In genomic region chr14:122467926-122468841, GRCm38 (mm10) we compare ENCODE assay signal across 11 mouse cellular contexts. TPM values are rescaled to one million over a fixed set of nuclear protein-coding genes. Genes with fewer than 3 reads are reported as not detected.
DNase-seq lines count a peak whose midpoint lies in the region; ATAC-seq lines count a peak whose summit lies in the region.
"Had no signal": no experiment of that assay in that cellular context is flagged by ENCODE, and none has a peak within 500 bp of the region (broad histone marks: within the 10 kb centered on the region; RNA-seq: fewer than 3 reads in every experiment).

No protein-coding gene starts in this region.

- H3K9me3 ChIP-seq in hindbrain, embryonic 15.5 days = no peaks in the 10 kb centered on the region
- H3K9me3 ChIP-seq in neural tube, embryonic 12.5 days = no peaks in the 10 kb centered on the region
- H3K9me3 ChIP-seq in intestine, embryonic 15.5 days = no peaks in the 10 kb centered on the region
- H3K9me3 ChIP-seq: heart, embryonic 15.5 days had no signal

- peak overlapping the region; percentile 43 for H3K4me2 ChIP-seq in hindbrain, embryonic 15.5 days
- peak overlapping the region; percentile 51 for H3K4me2 ChIP-seq in neural tube, embryonic 12.5 days (replicated peaks)
- no peak overlapping the region for H3K4me2 ChIP-seq in intestine, embryonic 15.5 days (replicated peaks)
- H3K4me2 ChIP-seq: heart, embryonic 15.5 days had no signal

- no peaks in the 10 kb centered on the region for H3K36me3 ChIP-seq in hindbrain, embryonic 15.5 days
- no peaks in the 10 kb centered on the region for H3K36me3 ChIP-seq in neural tube, embryonic 12.5 days
- H3K36me3 ChIP-seq in intestine, embryonic 15.5 days = no peaks in the 10 kb centered on the region
- H3K36me3 ChIP-seq: heart, embryonic 15.5 days had no signal

- 15% methylated on average over 23 of the region's 23 CpGs for WGBS in hindbrain, embryonic 15.5 days
- 7% methylated on average over 23 of the region's 23 CpGs for WGBS in neural tube, embryonic 12.5 days
- 5% methylated on average over 23 of the region's 23 CpGs for WGBS in intestine, embryonic 15.5 days

- peak; percentile 12 for DNase-seq in kidney, adult 18-20 months
- DNase-seq in kidney, postnatal 14 days = no peak
- DNase-seq in embryo, embryonic 9.5 days (ENCODE audit: extremely low spot score) = peak; percentile 53
- no peak for DNase-seq in spleen, postnatal 4 days (ENCODE audit: low spot score in 2 of 2)
- DNase-seq in layer of hippocampus, adult 9-10 months (ENCODE audit: low spot score) = no peak

- H3K4me3 ChIP-seq in hindbrain, embryonic 15.5 days = 0 out of 2 replicates have a peak overlapping the region, but pooled peaks have one; percentile 9
- H3K4me3 ChIP-seq in neural tube, embryonic 12.5 days = 0 out of 2 replicates have a peak overlapping the region, but pooled peaks have one; percentile 5
- H3K4me3 ChIP-seq in intestine, embryonic 15.5 days (replicated peaks) = no peak overlapping the region
- H3K4me3 ChIP-seq: heart, embryonic 15.5 days; left cerebral cortex, adult 2 months had no signal

- peak overlapping the region; percentile 22 for H3K9ac ChIP-seq in hindbrain, embryonic 15.5 days
- 0 out of 2 replicates have a peak overlapping the region, but pooled peaks have one; percentile 27 for H3K9ac ChIP-seq in neural tube, embryonic 12.5 days
- no peak overlapping the region for H3K9ac ChIP-seq in intestine, embryonic 15.5 days
- H3K9ac ChIP-seq: heart, embryonic 15.5 days had no signal

- ATAC-seq in hindbrain, embryonic 15.5 days (ENCODE audit: low FRiP score, low read depth) = no peak
- ATAC-seq in neural tube, embryonic 12.5 days (ENCODE audit: low FRiP score, low read depth) = no peak
- no peak for ATAC-seq in intestine, embryonic 15.5 days

- H3K27ac ChIP-seq in hindbrain, embryonic 15.5 days (replicated peaks) = peak overlapping the region; percentile 54
- H3K27ac ChIP-seq in neural tube, embryonic 12.5 days = no peak overlapping the region
- no peak overlapping the region for H3K27ac ChIP-seq in intestine, embryonic 15.5 days
- H3K27ac ChIP-seq: heart, embryonic 15.5 days; left cerebral cortex, adult 2 months had no signal

- H3K27me3 ChIP-seq in hindbrain, embryonic 15.5 days = peaks cover 57% of the 10 kb centered on the region
- peaks cover 85% of the 10 kb centered on the region for H3K27me3 ChIP-seq in neural tube, embryonic 12.5 days (replicated peaks)
- peaks cover 91% of the 10 kb centered on the region for H3K27me3 ChIP-seq in intestine, embryonic 15.5 days (replicated peaks)

- H3K4me1 ChIP-seq in hindbrain, embryonic 15.5 days (replicated peaks) = peaks cover 19% of the 10 kb centered on the region
- peaks cover 33% of the 10 kb centered on the region for H3K4me1 ChIP-seq in neural tube, embryonic 12.5 days
- peaks cover 24% of the 10 kb centered on the region for H3K4me1 ChIP-seq in intestine, embryonic 15.5 days (replicated peaks)

RNA-seq across cellular contexts. Expression of gene Zic5, which starts 2.7 kb away (rescaled TPM):
- 13.8 and 17.9 TPM in 2 replicates for polyA plus RNA-seq in hindbrain, embryonic 15.5 days (2015; fragmentation: Nextera tagmentation; extraction: Ambion mirVana)
- polyA plus RNA-seq in neural tube, embryonic 12.5 days (2016; fragmentation: Nextera tagmentation; extraction: Ambion mirVana) = 11.3 and 14.3 TPM in 2 replicates
- polyA plus RNA-seq in intestine, embryonic 15.5 days (2015; fragmentation: Nextera tagmentation; extraction: Ambion mirVana) = 0.16 TPM in 1 of 2 replicates, not detected in the other
- polyA plus RNA-seq: small intestine, adult 2 months had no signal

RNA-seq across cellular contexts. Expression of gene Zic2, which starts 7.1 kb away (rescaled TPM):
- 11.6 and 12.9 TPM in 2 replicates for polyA plus RNA-seq in hindbrain, embryonic 15.5 days (2015; fragmentation: Nextera tagmentation; extraction: Ambion mirVana)
- 11.6 and 13.4 TPM in 2 replicates for polyA plus RNA-seq in neural tube, embryonic 12.5 days (2016; fragmentation: Nextera tagmentation; extraction: Ambion mirVana)
- not detected in 2 replicates for polyA plus RNA-seq in intestine, embryonic 15.5 days (2015; fragmentation: Nextera tagmentation; extraction: Ambion mirVana)
- polyA plus RNA-seq: heart, embryonic 15.5 days; small intestine, adult 2 months had no signal

RNA-seq across cellular contexts. Expression of gene Gm5089, which starts 17.3 kb away (rescaled TPM):
- 2.4 and 2.7 TPM in 2 replicates for polyA plus RNA-seq in hindbrain, embryonic 15.5 days (2015; fragmentation: Nextera tagmentation; extraction: Ambion mirVana)
- 1.3 TPM in 2 replicates for polyA plus RNA-seq in neural tube, embryonic 12.5 days (2016; fragmentation: Nextera tagmentation; extraction: Ambion mirVana)
- polyA plus RNA-seq in intestine, embryonic 15.5 days (2015; fragmentation: Nextera tagmentation; extraction: Ambion mirVana) = not detected in 2 replicates
- polyA plus RNA-seq: heart, embryonic 15.5 days; small intestine, adult 2 months had no signal

RNA-seq across cellular contexts. Expression of gene Gm10837, which starts 22.2 kb away (rescaled TPM):
- 0.50 and 0.64 TPM in 2 replicates for polyA plus RNA-seq in hindbrain, embryonic 15.5 days (2015; fragmentation: Nextera tagmentation; extraction: Ambion mirVana)
- polyA plus RNA-seq in neural tube, embryonic 12.5 days (2016; fragmentation: Nextera tagmentation; extraction: Ambion mirVana) = 0.57 and 0.68 TPM in 2 replicates
- polyA plus RNA-seq in intestine, embryonic 15.5 days (2015; fragmentation: Nextera tagmentation; extraction: Ambion mirVana) = not detected in 2 replicates
- polyA plus RNA-seq: heart, embryonic 15.5 days; small intestine, adult 2 months had no signal

Comparison
In these comparisons a context has a peak if more than half of its experiments do, and no peak if none do; other contexts are left out.
1. DNase-seq: peak in kidney, adult 18-20 months (single experiment) and embryo, embryonic 9.5 days (single experiment); none in kidney, postnatal 14 days (single experiment), spleen, postnatal 4 days (0 of 2) and layer of hippocampus, adult 9-10 months (single experiment).
2. RNA of gene Zic5, which starts 2.7 kb away (polyA plus RNA-seq): 13.8 to 17.9 TPM in hindbrain, embryonic 15.5 days and 11.3 to 14.3 TPM in neural tube, embryonic 12.5 days; 0.16 TPM in intestine, embryonic 15.5 days; every median in the first group is over 10 times any median in the second.
3. RNA of gene Zic2, which starts 7.1 kb away (polyA plus RNA-seq): 11.6 to 12.9 TPM in hindbrain, embryonic 15.5 days and 11.6 to 13.4 TPM in neural tube, embryonic 12.5 days; not detected in intestine, embryonic 15.5 days; every median in the first group is over 10 times any median in the second.